Mouse (Mus musculus) midbrain, embryonic 16.5 days (tissue): ENCODE measurements around the gene Tcf7l1. TPM values are rescaled to one million over a fixed set of nuclear protein-coding genes. Genes with fewer than 3 reads are reported as not detected.

ENCODE experiments used
- ATAC-seq: fragments of 200-750 bp; cut with Nextera tagmentation; 2 replicates; pipeline ENCODE4 v1.8.0; 2017; ENCODE audit warnings: moderate TSS enrichment
- H3K27ac ChIP-seq: fragments of 300-500 bp; sonication (generic); 2 replicates; pipeline ENCODE4 v1.5.1; 2014; ENCODE audit warnings: mild to moderate bottlenecking, low read length, mixed read lengths
- H3K27me3 ChIP-seq: fragments of 300-500 bp; sonication (generic); 2 replicates; pipeline ENCODE4 v1.6.1; 2014; ENCODE audit warnings: low read depth, low read length, mixed read lengths; ENCODE audit not compliant: control insufficient read depth, insufficient read depth
- H3K36me3 ChIP-seq: fragments of 300-500 bp; sonication (generic); 2 replicates; pipeline ENCODE4 v1.6.1; 2014; ENCODE audit warnings: mild to moderate bottlenecking, low read length, moderate library complexity, mixed read lengths; ENCODE audit not compliant: control insufficient read depth, insufficient read depth
- H3K4me1 ChIP-seq: fragments of 300-500 bp; sonication (generic); 2 replicates; pipeline ENCODE4 v1.6.1; 2014; ENCODE audit warnings: mild to moderate bottlenecking, low read length, mixed read lengths; ENCODE audit not compliant: control insufficient read depth, insufficient read depth
- H3K4me2 ChIP-seq: fragments of 300-500 bp; sonication (generic); 2 replicates; pipeline ENCODE4 v1.6.1; 2014; ENCODE audit warnings: mild to moderate bottlenecking, low read length, mixed read lengths
- H3K4me3 ChIP-seq: fragments of 300-500 bp; sonication (generic); 2 replicates; pipeline ENCODE4 v1.5.1; 2014; ENCODE audit warnings: low read depth, mild to moderate bottlenecking, low read length, moderate library complexity, mixed read lengths
- H3K9ac ChIP-seq: fragments of 300-500 bp; sonication (generic); 2 replicates; pipeline ENCODE4 v1.6.1; 2014; ENCODE audit warnings: low read depth, low read length, mixed read lengths
- H3K9me3 ChIP-seq: fragments of 300-500 bp; sonication (generic); replicated peaks from 2 replicates; pipeline ENCODE4 v1.6.1; 2014; ENCODE audit warnings: mild to moderate bottlenecking, low read length, mixed read lengths; ENCODE audit not compliant: control insufficient read depth, poor library complexity, severe bottlenecking
- WGBS: fragments of 180-500 bp; shearing (Covaris S2); extraction: QIAGEN DNeasy Blood & Tissue Kit; methylation state at CpG from one replicate; pipeline ENCODE4 v1.1.7; 2014; 5-methylcytosine and 5-hydroxymethylcytosine counted together
- polyA plus RNA-seq: library from polyadenylated mRNA; unstranded; fragments of >200 nt; fragmentation: Nextera tagmentation; extraction: Ambion mirVana; gene quantifications from 2 replicates; pipeline ENCODE4 v1.2.1, GENCODE M21; 2015

The Tcf7l1 gene
- polyA plus RNA-seq, 1 experiment from 2014 or later, result 4.1 TPM

GRCm38 (mm10) chr6:72615561-72616375 lies 173.3 kb downstream of the Tcf7l1 start:
- Histone ChIP-seq H3K27ac (no peak overlapping the region), H3K4me2 (peak overlapping the region; percentile 88), H3K9me3 (no peaks in the 10 kb centered on the region), H3K4me3 (peak overlapping the region; percentile 82), H3K27me3 (no peaks in the 10 kb centered on the region), H3K9ac (peak overlapping the region; percentile 77), H3K4me1 (peaks cover 28% of the 10 kb centered on the region), H3K36me3 (peaks cover 12% of the 10 kb centered on the region)
- 32% methylated on average over 25 of the region's 25 CpGs for WGBS
- peak; percentile 22 for ATAC-seq

GRCm38 (mm10) chr6:72615151-72615550 lies 173.9 kb downstream of the Tcf7l1 start:
- no peak for ATAC-seq
- H3K4me1 ChIP-seq, result peaks cover 28% of the 10 kb centered on the region
- H3K9ac ChIP-seq, result 0 out of 2 replicates have a peak overlapping the region, but pooled peaks have one; percentile 25
- peak overlapping the region; percentile 88 for H3K4me2 ChIP-seq
- H3K27me3 ChIP-seq, result no peaks in the 10 kb centered on the region
- no peak overlapping the region for H3K27ac ChIP-seq
- peaks cover 12% of the 10 kb centered on the region for H3K36me3 ChIP-seq
- 72% methylated on average over 2 of the region's 2 CpGs for WGBS
- peak overlapping the region; percentile 82 for H3K4me3 ChIP-seq
- H3K9me3 ChIP-seq, result no peaks in the 10 kb centered on the region

GRCm38 (mm10) chr6:72610261-72610660 lies 178.8 kb downstream of the Tcf7l1 start:
- peaks cover 16% of the 10 kb centered on the region for H3K4me1 ChIP-seq
- H3K9me3 ChIP-seq, result no peaks in the 10 kb centered on the region
- no peak overlapping the region for H3K4me3 ChIP-seq
- peaks cover 22% of the 10 kb centered on the region for H3K36me3 ChIP-seq
- no peak overlapping the region for H3K9ac ChIP-seq
- no peak overlapping the region for H3K4me2 ChIP-seq
- no peak for ATAC-seq
- 84% methylated on average over 4 of the region's 4 CpGs for WGBS
- no peaks in the 10 kb centered on the region for H3K27me3 ChIP-seq
- no peak overlapping the region for H3K27ac ChIP-seq

GRCm38 (mm10) chr6:72608662-72609184 lies 180.3 kb downstream of the Tcf7l1 start:
- WGBS, result 93% methylated on average over 4 of the region's 4 CpGs
- H3K4me1 ChIP-seq, result peaks cover under 1% of the 10 kb centered on the region; the same call in 1 of the 2 replicates
- H3K27me3 ChIP-seq, result no peaks in the 10 kb centered on the region
- H3K27ac ChIP-seq, result no peak overlapping the region
- no peaks in the 10 kb centered on the region for H3K9me3 ChIP-seq
- peaks cover 24% of the 10 kb centered on the region for H3K36me3 ChIP-seq
- ATAC-seq, result no peak
- H3K4me3 ChIP-seq, result no peak overlapping the region
- H3K4me2 ChIP-seq, result no peak overlapping the region
- no peak overlapping the region for H3K9ac ChIP-seq

- no peak for ATAC-seq
- Histone ChIP-seq H3K4me2 (no peak overlapping the region), H3K27ac (no peak overlapping the region), H3K9me3 (no peaks in the 10 kb centered on the region), H3K4me1 (no peaks in the 10 kb centered on the region), H3K27me3 (no peaks in the 10 kb centered on the region), H3K9ac (no peak overlapping the region), H3K36me3 (peaks cover 21% of the 10 kb centered on the region), H3K4me3 (no peak overlapping the region)
- WGBS, result 93% methylated on average over 5 of the region's 5 CpGs
Measured at GRCm38 (mm10) chr6:72607676-72608075, 181.4 kb downstream of the Tcf7l1 start.

GRCm38 (mm10) chr6:72607060-72607459 lies 182.0 kb downstream of the Tcf7l1 start:
- H3K4me2 ChIP-seq, result no peak overlapping the region
- ATAC-seq, result no peak
- H3K9ac ChIP-seq, result no peak overlapping the region
- H3K27ac ChIP-seq, result no peak overlapping the region
- no peaks in the 10 kb centered on the region for H3K9me3 ChIP-seq
- peaks cover 21% of the 10 kb centered on the region for H3K36me3 ChIP-seq
- H3K27me3 ChIP-seq, result no peaks in the 10 kb centered on the region
- H3K4me1 ChIP-seq, result no peaks in the 10 kb centered on the region
- no peak overlapping the region for H3K4me3 ChIP-seq
- 74% methylated on average over 4 of the region's 4 CpGs for WGBS

- ATAC-seq, result no peak
- no peak overlapping the region for H3K9ac ChIP-seq
- peaks cover 12% of the 10 kb centered on the region for H3K36me3 ChIP-seq
- no peak overlapping the region for H3K4me2 ChIP-seq
- no peaks in the 10 kb centered on the region for H3K9me3 ChIP-seq
- H3K27me3 ChIP-seq, result no peaks in the 10 kb centered on the region
- H3K27ac ChIP-seq, result no peak overlapping the region
- H3K4me1 ChIP-seq, result no peaks in the 10 kb centered on the region
- H3K4me3 ChIP-seq, result no peak overlapping the region
- WGBS, result 90% methylated on average over 2 of the region's 2 CpGs
Measured at GRCm38 (mm10) chr6:72604066-72604465, 185.0 kb downstream of the Tcf7l1 start.

GRCm38 (mm10) chr6:72601732-72602131 lies 187.3 kb downstream of the Tcf7l1 start:
- no peaks in the 10 kb centered on the region for H3K27me3 ChIP-seq
- ATAC-seq, result no peak
- H3K4me3 ChIP-seq, result no peak overlapping the region
- H3K9me3 ChIP-seq, result no peaks in the 10 kb centered on the region
- peaks cover 3% of the 10 kb centered on the region; the same call in 1 of the 2 replicates for H3K36me3 ChIP-seq
- H3K27ac ChIP-seq, result no peak overlapping the region
- WGBS, result 55% methylated on average over 1 of the region's 1 CpGs
- H3K9ac ChIP-seq, result no peak overlapping the region
- no peak overlapping the region for H3K4me2 ChIP-seq
- peaks cover 10% of the 10 kb centered on the region for H3K4me1 ChIP-seq

GRCm38 (mm10) chr6:72600771-72601170 lies 188.3 kb downstream of the Tcf7l1 start:
- peaks cover 11% of the 10 kb centered on the region for H3K4me1 ChIP-seq

More at GRCm38 (mm10) chr6:72600771-72601170, 188.3 kb downstream of the Tcf7l1 start:
- no peak for ATAC-seq
- no peak overlapping the region for H3K27ac ChIP-seq
- no peaks in the 10 kb centered on the region for H3K27me3 ChIP-seq
- H3K9me3 ChIP-seq, result no peaks in the 10 kb centered on the region
- no peak overlapping the region for H3K9ac ChIP-seq
- H3K36me3 ChIP-seq, result 0 out of 2 replicates have a peak, but pooled peaks cover 2% of the 10 kb centered on the region
- H3K4me2 ChIP-seq, result no peak overlapping the region
- H3K4me3 ChIP-seq, result no peak overlapping the region
- 89% methylated on average over 12 of the region's 12 CpGs for WGBS
